In the genomic region with DNA sequence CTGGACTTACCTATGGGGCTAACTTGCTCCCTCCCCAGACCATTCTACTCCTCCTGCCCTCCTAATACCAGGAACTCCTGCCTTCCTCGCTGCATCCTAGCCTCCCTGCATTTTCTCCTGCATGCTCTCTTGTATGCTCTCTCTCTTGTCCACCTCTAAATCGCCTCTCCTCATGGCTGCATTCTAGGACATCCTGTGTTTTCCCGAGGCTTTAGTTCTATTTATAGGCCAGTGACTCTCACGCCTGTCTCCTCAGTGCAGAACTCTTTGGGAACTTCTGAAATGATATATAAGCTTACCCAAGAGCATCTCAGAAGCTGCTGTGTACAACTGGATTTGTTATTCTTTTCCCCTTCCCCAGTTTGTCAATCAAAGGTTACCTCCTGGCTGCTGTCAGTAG, we compare ENCODE assay signal across 23 mouse cellular contexts.
DNase-seq lines count a peak whose midpoint lies in the region; ATAC-seq and TF ChIP-seq lines count a peak whose summit lies in the region.
"Had no signal": no experiment of that assay in that cellular context is flagged by ENCODE, and none has a peak within 500 bp of the region (broad histone marks: within the 10 kb centered on the region; RNA-seq: fewer than 3 reads in every experiment).

No protein-coding gene starts in this region.

- intact Hi-C loops in gastrocnemius, adult 2 months (cut with DNase I), result no loop called here
- intact Hi-C loops in gastrocnemius, postnatal 14 days (cut with DNase I; ENCODE audit: low total_unique reads), result no loop called here

- H3K4me3 ChIP-seq in gastrocnemius, adult 2 months, result no peak overlapping the region
- H3K4me3 ChIP-seq in kidney, embryonic 15.5 days (replicated peaks), result no peak overlapping the region
- H3K4me3 ChIP-seq in embryonic facial prominence, embryonic 10.5 days, result no peak overlapping the region
- no peak overlapping the region for H3K4me3 ChIP-seq in heart, embryonic 13.5 days
- H3K4me3 ChIP-seq: hindbrain, embryonic 15.5 days; limb, embryonic 12.5 days; myocyte; neural tube, embryonic 15.5 days had no signal

- H3K4me1 ChIP-seq in kidney, embryonic 15.5 days, result peaks cover 21% of the 10 kb centered on the region
- H3K4me1 ChIP-seq in embryonic facial prominence, embryonic 10.5 days, result peaks cover 18% of the 10 kb centered on the region
- peaks cover 21% of the 10 kb centered on the region for H3K4me1 ChIP-seq in heart, embryonic 13.5 days
- H3K4me1 ChIP-seq: hindbrain, embryonic 15.5 days had no signal

- no peaks in the 10 kb centered on the region for H3K9me3 ChIP-seq in kidney, embryonic 15.5 days (replicated peaks)
- no peaks in the 10 kb centered on the region for H3K9me3 ChIP-seq in embryonic facial prominence, embryonic 10.5 days
- H3K9me3 ChIP-seq in heart, embryonic 13.5 days, result no peaks in the 10 kb centered on the region
- H3K9me3 ChIP-seq: hindbrain, embryonic 15.5 days; limb, embryonic 12.5 days; neural tube, embryonic 15.5 days had no signal

- H3K4me2 ChIP-seq in kidney, embryonic 15.5 days, result no peak overlapping the region
- H3K4me2 ChIP-seq in heart, embryonic 13.5 days, result no peak overlapping the region
- H3K4me2 ChIP-seq: hindbrain, embryonic 15.5 days; limb, embryonic 12.5 days; liver, embryonic 11.5 days; neural tube, embryonic 15.5 days had no signal

- H3K9ac ChIP-seq in kidney, embryonic 15.5 days, result no peak overlapping the region
- peak overlapping the region; percentile 45; the same call in 1 of the 2 replicates for H3K9ac ChIP-seq in heart, embryonic 13.5 days
- H3K9ac ChIP-seq: hindbrain, embryonic 15.5 days; limb, embryonic 12.5 days; liver, postnatal 0 days; neural tube, embryonic 15.5 days had no signal

- no peak for ATAC-seq in kidney, embryonic 15.5 days (replicated peaks; ENCODE audit: low FRiP score)
- no peak for ATAC-seq in heart, embryonic 13.5 days (ENCODE audit: extremely low read depth, insufficient number of reproducible peaks, low FRiP score, low TSS enrichment)
- ATAC-seq: liver, postnatal 0 days had no signal

- DNase-seq in gastrocnemius, adult 2 months, result no peak
- no peak for DNase-seq in gastrocnemius, postnatal 14 days
- no peak for DNase-seq in kidney, postnatal 10 days
- no peak for DNase-seq in embryonic facial prominence, embryonic 10.5 days (ENCODE audit: low spot score)
- DNase-seq in left cerebral cortex, adult 9 months (ENCODE audit: low spot score in 2 of 2), result no peak
- no peak for DNase-seq in thymus, postnatal 25 days
- DNase-seq: adrenal gland, postnatal 36 days; cerebellum, adult 11 months; cerebellum, adult 9-11 months; gastrocnemius, postnatal 10 days; kidney, adult 8-10 months; kidney, postnatal 36 days; layer of hippocampus, postnatal 36 days; liver, postnatal 0 days; thymus, adult 18-20 months; thymus, postnatal 4 days had no signal

- no peaks in the 10 kb centered on the region for H3K27me3 ChIP-seq in kidney, embryonic 15.5 days
- no peaks in the 10 kb centered on the region for H3K27me3 ChIP-seq in embryonic facial prominence, embryonic 10.5 days (replicated peaks; ENCODE audit: low read depth, poor library complexity, severe bottlenecking)
- H3K27me3 ChIP-seq in heart, embryonic 13.5 days (replicated peaks), result no peaks in the 10 kb centered on the region
- H3K27me3 ChIP-seq: hindbrain, embryonic 15.5 days; limb, embryonic 12.5 days; neural tube, embryonic 15.5 days had no signal

- no peaks in the 10 kb centered on the region for H3K36me3 ChIP-seq in kidney, embryonic 15.5 days
- no peaks in the 10 kb centered on the region for H3K36me3 ChIP-seq in embryonic facial prominence, embryonic 10.5 days (replicated peaks)
- no peaks in the 10 kb centered on the region for H3K36me3 ChIP-seq in heart, embryonic 13.5 days
- H3K36me3 ChIP-seq: hindbrain, embryonic 15.5 days; limb, embryonic 12.5 days; neural tube, embryonic 15.5 days had no signal

- peak overlapping the region; percentile 70 for H3K27ac ChIP-seq in gastrocnemius, adult 2 months
- 0 out of 2 replicates have a peak overlapping the region, but pooled peaks have one; percentile 22 for H3K27ac ChIP-seq in kidney, embryonic 15.5 days
- 0 out of 2 replicates have a peak overlapping the region, but pooled peaks have one; percentile 5 for H3K27ac ChIP-seq in embryonic facial prominence, embryonic 10.5 days (replicated peaks)
- peak overlapping the region; percentile 37; the same call in 1 of the 2 replicates for H3K27ac ChIP-seq in heart, embryonic 13.5 days (replicated peaks)
- H3K27ac ChIP-seq: hindbrain, embryonic 15.5 days; limb, embryonic 12.5 days; neural tube, embryonic 15.5 days had no signal

- no peak for TF ChIP-seq CTCF in gastrocnemius, adult 2 months (IDR thresholded peaks at IDR 0.05)

- 50% methylated on average over 4 of the region's 4 CpGs for WGBS in kidney, embryonic 15.5 days
- WGBS in embryonic facial prominence, embryonic 10.5 days, result 62% methylated on average over 4 of the region's 4 CpGs
- 19% methylated on average over 4 of the region's 4 CpGs for WGBS in heart, embryonic 13.5 days

Comparison
In these comparisons a context has a peak if more than half of its experiments do, and no peak if none do; other contexts are left out.
1. H3K27ac ChIP-seq: peak in every context shown above with its lines; median percentile 70 in gastrocnemius, adult 2 months; 37 in heart, embryonic 13.5 days; 22 in kidney, embryonic 15.5 days; 5 in embryonic facial prominence, embryonic 10.5 days.